Mouse (Mus musculus) fat pad, adult 2 months (tissue): ENCODE data around the gene Pla2g7.

Experiments
- DNase-seq: peaks from one replicate; pipeline ENCODE4 v3.0.0-alpha.2; 2011; ENCODE audit warnings: low read depth, low spot score; ENCODE audit errors: extremely low read depth

Gene Pla2g7

GRCm38 (mm10) chr17:43643191-43643590, 75.3 kb downstream of the Pla2g7 start:
- no peak for DNase-seq

GRCm38 (mm10) chr17:43644375-43644774, 76.5 kb downstream of the Pla2g7 start:
- peak; percentile 34 for DNase-seq

- DNase-seq, result no peak
These were observed 77.2 kb downstream of the Pla2g7 start for GRCm38 (mm10) chr17:43645136-43645535.

- no peak for DNase-seq
These were observed 79.0 kb downstream of the Pla2g7 start for GRCm38 (mm10) chr17:43646925-43647324.

GRCm38 (mm10) chr17:43649641-43650436, 81.9 kb downstream of the Pla2g7 start:
- no peak for DNase-seq

GRCm38 (mm10) chr17:43651314-43652046, 83.6 kb downstream of the Pla2g7 start:
- DNase-seq, result no peak
